Mouse (Mus musculus) hindbrain, embryonic 15.5 days (tissue): ENCODE results near the gene Slc34a2. TPM values are rescaled to one million over a fixed set of nuclear protein-coding genes. Genes with fewer than 3 reads are reported as not detected.

Experiments
- ATAC-seq: fragments of 200-750 bp; cut with Nextera tagmentation; 2 replicates; pipeline ENCODE4 v1.8.0; 2017; ENCODE audit warnings: low read depth, moderate number of reproducible peaks, moderate TSS enrichment; ENCODE audit not compliant: low FRiP score
- H3K27ac ChIP-seq: fragments of 300-500 bp; sonication (generic); replicated peaks from 2 replicates; pipeline ENCODE4 v1.5.1; 2015; ENCODE audit warnings: mild to moderate bottlenecking, inconsistent platforms
- H3K27me3 ChIP-seq: fragments of 300-500 bp; sonication (generic); 2 replicates; pipeline ENCODE4 v1.6.1; 2015; ENCODE audit warnings: control low read depth, inconsistent platforms
- H3K36me3 ChIP-seq: fragments of 300-500 bp; sonication (generic); 2 replicates; pipeline ENCODE4 v1.6.1; 2015; ENCODE audit warnings: control low read depth, inconsistent platforms
- H3K4me1 ChIP-seq: fragments of 300-500 bp; sonication (generic); replicated peaks from 2 replicates; pipeline ENCODE4 v1.6.1; 2015; ENCODE audit warnings: control low read depth, inconsistent platforms
- H3K4me2 ChIP-seq: fragments of 300-500 bp; sonication (generic); 2 replicates; pipeline ENCODE4 v1.6.1; 2015; ENCODE audit warnings: moderate library complexity, mild to moderate bottlenecking, inconsistent platforms
- H3K4me3 ChIP-seq: fragments of 300-500 bp; sonication (generic); 2 replicates; pipeline ENCODE4 v1.5.1; 2015; ENCODE audit warnings: mild to moderate bottlenecking, inconsistent platforms
- H3K9ac ChIP-seq: fragments of 300-500 bp; sonication (generic); 2 replicates; pipeline ENCODE4 v1.6.1; 2015; ENCODE audit warnings: inconsistent platforms
- H3K9me3 ChIP-seq: fragments of 300-500 bp; sonication (generic); 2 replicates; pipeline ENCODE4 v1.6.1; 2016; ENCODE audit warnings: control low read depth, inconsistent platforms
- WGBS: fragments of 180-500 bp; shearing (Covaris S2); methylation state at CpG from one replicate; pipeline ENCODE4 v1.1.7; 2015; 5-methylcytosine and 5-hydroxymethylcytosine counted together
- polyA plus RNA-seq: library from polyadenylated mRNA; unstranded; fragments of >200 nt; fragmentation: Nextera tagmentation; extraction: Ambion mirVana; gene quantifications from 2 replicates; pipeline ENCODE4 v1.2.1, GENCODE M21; 2015

The Slc34a2 gene
- polyA plus RNA-seq, 1 experiment from 2014 or later = 0.17 TPM

GRCm38 (mm10) chr5:53003495-53003894 is 34.4 kb upstream of the Slc34a2 start:
- no peaks in the 10 kb centered on the region for H3K36me3 ChIP-seq
- no peak overlapping the region for H3K9ac ChIP-seq
- WGBS = 77% methylated on average over 4 of the region's 4 CpGs
- ATAC-seq = no peak
- H3K9me3 ChIP-seq = no peaks in the 10 kb centered on the region
- H3K27ac ChIP-seq = no peak overlapping the region
- no peak overlapping the region for H3K4me2 ChIP-seq
- no peak overlapping the region for H3K4me3 ChIP-seq
- no peaks in the 10 kb centered on the region for H3K27me3 ChIP-seq
- H3K4me1 ChIP-seq = no peaks in the 10 kb centered on the region

GRCm38 (mm10) chr5:53003981-53004380 is 33.9 kb upstream of the Slc34a2 start:
- WGBS = 73% methylated on average over 3 of the region's 3 CpGs
- no peak overlapping the region for H3K9ac ChIP-seq
- no peak overlapping the region for H3K27ac ChIP-seq
- H3K4me1 ChIP-seq = no peaks in the 10 kb centered on the region
- no peaks in the 10 kb centered on the region for H3K9me3 ChIP-seq
- no peaks in the 10 kb centered on the region for H3K27me3 ChIP-seq
- no peak overlapping the region for H3K4me3 ChIP-seq
- no peaks in the 10 kb centered on the region for H3K36me3 ChIP-seq
- no peak overlapping the region for H3K4me2 ChIP-seq
- no peak for ATAC-seq

- H3K27ac ChIP-seq = no peak overlapping the region
- H3K4me3 ChIP-seq = no peak overlapping the region
- no peaks in the 10 kb centered on the region for H3K4me1 ChIP-seq
- no peaks in the 10 kb centered on the region for H3K9me3 ChIP-seq
- H3K27me3 ChIP-seq = no peaks in the 10 kb centered on the region
- WGBS = 81% methylated on average over 8 of the region's 8 CpGs
- H3K9ac ChIP-seq = no peak overlapping the region
- no peaks in the 10 kb centered on the region for H3K36me3 ChIP-seq
- H3K4me2 ChIP-seq = no peak overlapping the region
- no peak for ATAC-seq
Measured at GRCm38 (mm10) chr5:53009027-53009769, 28.7 kb upstream of the Slc34a2 start.

GRCm38 (mm10) chr5:53009770-53010133 is 28.1 kb upstream of the Slc34a2 start:
- H3K36me3 ChIP-seq = no peaks in the 10 kb centered on the region
- H3K27ac ChIP-seq = no peak overlapping the region
- H3K27me3 ChIP-seq = no peaks in the 10 kb centered on the region
- no peaks in the 10 kb centered on the region for H3K9me3 ChIP-seq
- H3K4me3 ChIP-seq = no peak overlapping the region
- H3K9ac ChIP-seq = no peak overlapping the region
- no peak for ATAC-seq
- WGBS = 82% methylated on average over 4 of the region's 4 CpGs
- H3K4me2 ChIP-seq = no peak overlapping the region
- no peaks in the 10 kb centered on the region for H3K4me1 ChIP-seq

GRCm38 (mm10) chr5:53011327-53011726 is 26.6 kb upstream of the Slc34a2 start:
- Histone ChIP-seq H3K27me3 (no peaks in the 10 kb centered on the region), H3K4me1 (no peaks in the 10 kb centered on the region), H3K9me3 (no peaks in the 10 kb centered on the region), H3K4me3 (no peak overlapping the region), H3K36me3 (no peaks in the 10 kb centered on the region), H3K27ac (no peak overlapping the region), H3K4me2 (no peak overlapping the region), H3K9ac (no peak overlapping the region)
- ATAC-seq = no peak
- WGBS = 76% methylated on average over 3 of the region's 3 CpGs

GRCm38 (mm10) chr5:53016606-53017005 is 21.3 kb upstream of the Slc34a2 start:
- Histone ChIP-seq H3K36me3 (no peaks in the 10 kb centered on the region), H3K4me1 (no peaks in the 10 kb centered on the region), H3K4me3 (no peak overlapping the region), H3K9ac (no peak overlapping the region), H3K9me3 (no peaks in the 10 kb centered on the region), H3K4me2 (no peak overlapping the region), H3K27ac (no peak overlapping the region), H3K27me3 (no peaks in the 10 kb centered on the region)
- no peak for ATAC-seq
- 65% methylated on average over 5 of the region's 5 CpGs for WGBS

GRCm38 (mm10) chr5:53018316-53018715 is 19.6 kb upstream of the Slc34a2 start:
- no peak overlapping the region for H3K9ac ChIP-seq
- H3K27me3 ChIP-seq = no peaks in the 10 kb centered on the region
- no peaks in the 10 kb centered on the region for H3K36me3 ChIP-seq
- no peaks in the 10 kb centered on the region for H3K4me1 ChIP-seq
- H3K27ac ChIP-seq = no peak overlapping the region
- 86% methylated on average over 4 of the region's 4 CpGs for WGBS
- no peak for ATAC-seq
- no peaks in the 10 kb centered on the region for H3K9me3 ChIP-seq
- no peak overlapping the region for H3K4me2 ChIP-seq
- H3K4me3 ChIP-seq = no peak overlapping the region

- WGBS = 57% methylated on average over 2 of the region's 2 CpGs
- ATAC-seq = no peak
- H3K9me3 ChIP-seq = no peaks in the 10 kb centered on the region
Measured at GRCm38 (mm10) chr5:53023432-53023831, 14.4 kb upstream of the Slc34a2 start.

GRCm38 (mm10) chr5:53023901-53024300 is 14.0 kb upstream of the Slc34a2 start:
- WGBS = 24% methylated on average over 5 of the region's 5 CpGs

More at GRCm38 (mm10) chr5:53023432-53023831, 14.4 kb upstream of the Slc34a2 start:
- H3K4me2 ChIP-seq = no peak overlapping the region
- H3K4me3 ChIP-seq = no peak overlapping the region
- H3K27ac ChIP-seq = no peak overlapping the region
- H3K36me3 ChIP-seq = no peaks in the 10 kb centered on the region
- H3K27me3 ChIP-seq = no peaks in the 10 kb centered on the region
- no peaks in the 10 kb centered on the region for H3K4me1 ChIP-seq
- no peak overlapping the region for H3K9ac ChIP-seq

GRCm38 (mm10) chr5:53025276-53025973 is 12.5 kb upstream of the Slc34a2 start:
- no peaks in the 10 kb centered on the region for H3K27me3 ChIP-seq
- H3K4me3 ChIP-seq = no peak overlapping the region
- ATAC-seq = no peak
- H3K27ac ChIP-seq = no peak overlapping the region
- no peak overlapping the region for H3K4me2 ChIP-seq
- no peaks in the 10 kb centered on the region for H3K4me1 ChIP-seq
- H3K9ac ChIP-seq = no peak overlapping the region
- H3K9me3 ChIP-seq = no peaks in the 10 kb centered on the region
- H3K36me3 ChIP-seq = no peaks in the 10 kb centered on the region
- WGBS = 85% methylated on average over 8 of the region's 8 CpGs

More at GRCm38 (mm10) chr5:53023901-53024300, 14.0 kb upstream of the Slc34a2 start:
- Histone ChIP-seq H3K9ac (no peak overlapping the region), H3K9me3 (no peaks in the 10 kb centered on the region), H3K4me3 (no peak overlapping the region), H3K27ac (no peak overlapping the region), H3K27me3 (no peaks in the 10 kb centered on the region), H3K4me1 (no peaks in the 10 kb centered on the region), H3K4me2 (no peak overlapping the region), H3K36me3 (no peaks in the 10 kb centered on the region)
- ATAC-seq = no peak

GRCm38 (mm10) chr5:53031346-53031745 is 6.5 kb upstream of the Slc34a2 start:
- 75% methylated on average over 1 of the region's 1 CpGs for WGBS
- no peaks in the 10 kb centered on the region for H3K36me3 ChIP-seq
- H3K9ac ChIP-seq = no peak overlapping the region
- ATAC-seq = no peak
- no peaks in the 10 kb centered on the region for H3K9me3 ChIP-seq
- no peaks in the 10 kb centered on the region for H3K4me1 ChIP-seq
- H3K27me3 ChIP-seq = no peaks in the 10 kb centered on the region
- H3K27ac ChIP-seq = no peak overlapping the region
- H3K4me2 ChIP-seq = no peak overlapping the region
- H3K4me3 ChIP-seq = no peak overlapping the region

GRCm38 (mm10) chr5:53042034-53042748 is 4.3 kb downstream of the Slc34a2 start:
- H3K36me3 ChIP-seq = no peaks in the 10 kb centered on the region
- ATAC-seq = no peak
- 45% methylated on average over 5 of the region's 5 CpGs for WGBS
- H3K9ac ChIP-seq = no peak overlapping the region
- no peaks in the 10 kb centered on the region for H3K4me1 ChIP-seq
- H3K9me3 ChIP-seq = no peaks in the 10 kb centered on the region
- H3K4me2 ChIP-seq = no peak overlapping the region
- H3K4me3 ChIP-seq = no peak overlapping the region
- no peak overlapping the region for H3K27ac ChIP-seq
- no peaks in the 10 kb centered on the region for H3K27me3 ChIP-seq
